Mouse (Mus musculus) embryonic facial prominence, embryonic 11.5 days (tissue): ENCODE measurements at regions not wholly inside any gene's neighbourhood (a gene's known extent, or its start where the extent isn't known, plus 50 kb on each side); places are given as distances from the start of the nearest gene placed in this dataset.

Source experiments
- ATAC-seq: fragments of 200-750 bp; cut with Nextera tagmentation; replicated peaks from 2 replicates; pipeline ENCODE4 v1.8.0; 2017; ENCODE audit warnings: low read depth; ENCODE audit not compliant: insufficient number of reproducible peaks, low FRiP score, low TSS enrichment
- DNase-seq: peaks from one replicate; pipeline ENCODE4 v3.0.0-alpha.2; 2015; ENCODE audit warnings: low spot score
- H3K27ac ChIP-seq: fragments of 300-500 bp; sonication (generic); replicated peaks from 2 replicates; pipeline ENCODE4 v1.5.1; 2014; ENCODE audit warnings: mild to moderate bottlenecking, low read depth, low read length, control low read depth
- H3K27me3 ChIP-seq: fragments of 300-500 bp; sonication (generic); 2 replicates; pipeline ENCODE4 v1.6.1; 2014; ENCODE audit warnings: mild to moderate bottlenecking, low read length, moderate library complexity, mixed read lengths; ENCODE audit not compliant: control insufficient read depth, insufficient read depth
- H3K36me3 ChIP-seq: fragments of 300-500 bp; sonication (generic); replicated peaks from 2 replicates; pipeline ENCODE4 v1.6.1; 2014; ENCODE audit warnings: low read depth, mild to moderate bottlenecking, low read length, moderate library complexity, mixed read lengths; ENCODE audit not compliant: control insufficient read depth, insufficient read depth
- H3K4me1 ChIP-seq: fragments of 300-500 bp; sonication (generic); 2 replicates; pipeline ENCODE4 v1.6.1; 2014; ENCODE audit warnings: low read length, mixed read lengths; ENCODE audit not compliant: control insufficient read depth, insufficient read depth
- H3K4me2 ChIP-seq: fragments of 300-500 bp; sonication (generic); 2 replicates; pipeline ENCODE4 v1.6.1; 2014; ENCODE audit warnings: low read depth, mild to moderate bottlenecking, control low read depth, low read length, moderate library complexity
- H3K4me3 ChIP-seq: fragments of 300-500 bp; sonication (generic); 2 replicates; pipeline ENCODE4 v1.5.1; 2014; ENCODE audit warnings: low read depth, low read length, control low read depth
- H3K9ac ChIP-seq: fragments of 300-500 bp; sonication (generic); replicated peaks from 2 replicates; pipeline ENCODE4 v1.6.1; 2014; ENCODE audit warnings: mild to moderate bottlenecking, control low read depth, low read length
- H3K9me3 ChIP-seq: fragments of 300-500 bp; sonication (generic); replicated peaks from 2 replicates; pipeline ENCODE4 v1.6.1; 2016; ENCODE audit warnings: mild to moderate bottlenecking, low read length, inconsistent platforms, mixed read lengths; ENCODE audit not compliant: control insufficient read depth
- WGBS: fragments of 180-500 bp; shearing (Covaris S2); extraction: QIAGEN DNeasy Blood & Tissue Kit; methylation state at CpG from one replicate; pipeline ENCODE4 v1.1.7; 2014; 5-methylcytosine and 5-hydroxymethylcytosine counted together

DNA sequence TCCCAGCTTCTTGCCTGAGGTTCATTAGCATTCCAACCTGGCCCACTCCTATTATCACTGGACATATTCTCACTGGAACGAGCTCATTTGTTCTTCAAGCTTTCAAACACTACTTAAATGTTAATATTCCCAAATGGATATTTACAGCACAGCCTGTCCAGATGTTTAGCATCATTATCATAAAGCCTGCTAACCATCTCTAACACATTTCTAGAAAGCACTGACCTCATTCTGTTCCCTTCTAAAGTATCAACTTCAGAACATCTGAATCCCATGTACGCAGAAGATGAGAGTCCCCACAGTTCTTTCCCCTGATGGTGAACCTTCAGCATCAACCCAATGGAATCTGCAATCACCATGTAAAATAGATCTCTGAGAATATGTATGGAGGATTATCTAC, 651.1 kb downstream of the Adgrl2 start:
- Histone ChIP-seq H3K36me3 (no peaks in the 10 kb centered on the region), H3K9ac (no peak overlapping the region), H3K4me3 (no peak overlapping the region), H3K4me1 (peaks cover 2% of the 10 kb centered on the region; the same call in 1 of the 2 replicates), H3K27me3 (no peaks in the 10 kb centered on the region), H3K4me2 (no peak overlapping the region), H3K9me3 (no peaks in the 10 kb centered on the region), H3K27ac (no peak overlapping the region)
- ATAC-seq: no peak
- no peak for DNase-seq
- WGBS: 86% methylated on average over 2 of the region's 2 CpGs

DNA sequence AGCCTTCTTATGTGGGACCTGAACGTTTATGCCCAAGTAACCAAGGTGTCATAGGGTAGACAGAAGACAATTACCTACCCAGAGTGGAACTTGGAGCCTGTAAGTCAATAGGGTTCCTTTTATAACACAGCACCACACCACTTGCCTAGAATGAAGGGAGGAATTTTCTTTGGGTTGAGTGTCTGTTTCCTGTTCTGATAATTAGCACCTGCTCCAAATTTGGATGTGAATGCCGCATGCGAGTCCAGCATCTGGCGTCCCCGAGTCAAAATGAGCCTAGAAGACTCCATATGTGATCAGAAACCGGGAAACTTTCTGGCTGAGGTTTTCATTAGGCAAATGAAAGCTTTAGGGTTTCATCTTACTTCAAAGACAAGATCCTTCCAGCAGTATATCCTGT, 653.7 kb downstream of the Adgrl2 start:
- H3K9ac ChIP-seq: no peak overlapping the region
- H3K4me2 ChIP-seq: no peak overlapping the region
- DNase-seq: peak; percentile 86
- no peaks in the 10 kb centered on the region for H3K27me3 ChIP-seq
- WGBS: 25% methylated on average over 6 of the region's 6 CpGs
- H3K4me1 ChIP-seq: no peaks in the 10 kb centered on the region
- no peaks in the 10 kb centered on the region for H3K36me3 ChIP-seq
- no peak overlapping the region for H3K4me3 ChIP-seq
- no peak overlapping the region for H3K27ac ChIP-seq
- peak; percentile 52; the same call in 1 of the 2 replicates for ATAC-seq
- H3K9me3 ChIP-seq: no peaks in the 10 kb centered on the region

DNA sequence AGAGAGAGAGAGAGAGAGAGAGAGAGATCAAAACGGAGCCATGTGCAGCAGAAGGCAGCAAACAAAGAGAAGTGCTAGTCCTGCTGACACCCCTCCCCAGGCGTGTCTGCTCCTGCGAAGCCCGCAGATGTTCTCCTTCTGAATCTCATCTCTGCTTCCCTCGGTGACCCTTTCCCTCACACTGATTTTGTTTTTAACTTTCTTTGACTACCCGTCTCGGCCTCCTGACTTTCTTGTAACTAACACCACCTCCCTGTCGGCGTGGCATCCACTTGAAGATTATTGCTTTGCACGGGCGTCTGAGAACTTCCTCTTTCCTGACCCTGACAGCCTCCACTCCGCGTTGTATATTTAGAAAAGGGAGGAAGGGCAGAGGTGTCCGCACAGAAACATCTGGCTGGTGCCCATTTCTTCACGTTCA, 654.3 kb downstream of the Adgrl2 start:
- 20% methylated on average over 15 of the region's 15 CpGs for whole genome bisulfite sequencing
- H3K9ac ChIP-seq: peak overlapping the region; percentile 23; the same call in 1 of the 2 replicates
- ATAC-seq: 0 out of 2 replicates have a peak, but pooled peaks have one; percentile 9
- H3K9me3 ChIP-seq: no peaks in the 10 kb centered on the region
- H3K27me3 ChIP-seq: no peaks in the 10 kb centered on the region
- no peaks in the 10 kb centered on the region for H3K36me3 ChIP-seq
- H3K4me3 ChIP-seq: no peak overlapping the region
- H3K27ac ChIP-seq: peak overlapping the region; percentile 48; the same call in 1 of the 2 replicates
- DNase-seq: peak; percentile 76
- no peaks in the 10 kb centered on the region for H3K4me1 ChIP-seq
- H3K4me2 ChIP-seq: no peak overlapping the region

DNA sequence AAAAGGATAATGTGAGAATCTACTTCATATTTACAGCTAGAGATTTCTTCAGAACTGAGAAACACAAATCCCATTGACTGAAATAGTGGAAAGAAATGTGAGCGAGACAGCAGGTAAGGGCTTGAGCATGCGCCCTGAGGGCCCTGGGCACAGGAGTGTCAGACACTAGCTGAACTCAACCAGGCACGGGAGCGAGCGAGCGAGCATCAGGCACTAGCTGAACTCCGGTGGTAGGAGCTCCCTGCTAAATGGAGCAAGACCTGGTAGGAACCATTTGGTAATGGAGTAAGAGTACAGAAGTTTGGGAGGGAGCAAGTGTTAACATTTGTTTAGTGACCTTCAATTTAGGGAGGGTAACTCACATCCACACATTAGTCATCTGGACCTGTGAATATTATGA, 654.7 kb downstream of the Adgrl2 start:
- Histone ChIP-seq H3K4me3 (no peak overlapping the region), H3K9ac (no peak overlapping the region), H3K9me3 (no peaks in the 10 kb centered on the region), H3K4me2 (no peak overlapping the region), H3K27me3 (no peaks in the 10 kb centered on the region), H3K4me1 (no peaks in the 10 kb centered on the region), H3K36me3 (no peaks in the 10 kb centered on the region), H3K27ac (no peak overlapping the region)
- peak; percentile 49 for DNase-seq
- ATAC-seq: no peak
- 57% methylated on average over 7 of the region's 7 CpGs for WGBS

DNA sequence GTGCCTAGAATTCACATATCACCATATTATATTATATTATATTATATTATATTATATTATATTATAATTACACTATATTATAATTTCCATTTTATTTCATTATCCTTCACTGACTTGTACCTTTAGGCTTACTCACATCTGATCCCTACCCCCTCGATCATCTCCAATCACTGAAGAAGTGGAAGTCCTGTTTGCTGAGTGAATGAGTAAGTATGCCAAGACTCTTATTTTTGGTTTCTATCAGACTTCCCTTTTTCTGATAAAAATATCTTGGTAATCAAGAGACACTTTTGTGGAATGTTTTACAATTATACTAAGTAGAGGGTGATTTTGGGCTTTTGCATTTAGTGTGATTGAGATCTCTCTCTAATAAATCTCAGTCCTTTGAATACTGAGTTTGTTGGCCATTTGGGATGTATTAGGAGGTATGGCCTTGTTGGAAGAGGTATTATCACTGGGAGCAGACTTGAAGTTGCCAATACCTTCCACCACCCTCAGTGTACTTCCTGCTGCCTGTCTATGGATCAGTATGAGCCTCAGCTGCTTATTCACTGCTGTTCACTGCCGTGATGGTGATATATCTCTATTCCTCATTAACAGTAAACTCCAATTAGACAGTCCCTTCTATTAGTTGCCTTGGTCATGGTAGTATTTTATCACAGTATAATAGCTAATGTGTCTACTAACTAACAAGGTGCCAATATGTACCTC, 665.3 kb downstream of the Adgrl2 start:
- Histone ChIP-seq H3K36me3 (no peaks in the 10 kb centered on the region), H3K9me3 (no peaks in the 10 kb centered on the region), H3K4me1 (no peaks in the 10 kb centered on the region), H3K4me3 (no peak overlapping the region), H3K4me2 (no peak overlapping the region), H3K27me3 (no peaks in the 10 kb centered on the region), H3K27ac (no peak overlapping the region), H3K9ac (no peak overlapping the region)
- 87% methylated on average over 2 of the region's 2 CpGs for WGBS
- no peak for ATAC-seq
- DNase-seq: no peak

DNA sequence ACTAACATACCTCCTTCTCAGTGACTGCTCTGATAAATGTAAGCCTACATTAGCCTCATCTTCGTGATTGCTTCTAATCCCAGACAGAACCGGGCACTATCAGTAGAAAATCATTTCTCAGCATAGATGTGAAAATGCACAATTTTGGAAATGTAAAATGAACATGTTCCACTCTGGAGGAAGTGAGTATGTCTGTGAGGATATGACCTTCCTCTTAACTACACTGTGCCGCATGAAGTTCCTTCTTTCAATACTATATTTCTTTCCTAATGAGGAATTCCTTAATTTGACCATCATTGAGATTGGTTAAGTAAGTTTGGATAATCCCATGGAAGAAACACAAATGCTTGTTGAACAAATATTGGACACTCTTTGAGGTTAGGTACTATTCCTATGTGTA, 668.5 kb downstream of the Adgrl2 start:
- H3K27me3 ChIP-seq: no peaks in the 10 kb centered on the region
- no peaks in the 10 kb centered on the region for H3K9me3 ChIP-seq
- H3K36me3 ChIP-seq: no peaks in the 10 kb centered on the region
- no peak overlapping the region for H3K9ac ChIP-seq
- DNase-seq (no peak), ATAC-seq (no peak)
- H3K4me2 ChIP-seq: no peak overlapping the region
- H3K4me3 ChIP-seq: no peak overlapping the region
- no peak overlapping the region for H3K27ac ChIP-seq
- whole genome bisulfite sequencing: 93% methylated on average over 3 of the region's 3 CpGs
- no peaks in the 10 kb centered on the region for H3K4me1 ChIP-seq

DNA sequence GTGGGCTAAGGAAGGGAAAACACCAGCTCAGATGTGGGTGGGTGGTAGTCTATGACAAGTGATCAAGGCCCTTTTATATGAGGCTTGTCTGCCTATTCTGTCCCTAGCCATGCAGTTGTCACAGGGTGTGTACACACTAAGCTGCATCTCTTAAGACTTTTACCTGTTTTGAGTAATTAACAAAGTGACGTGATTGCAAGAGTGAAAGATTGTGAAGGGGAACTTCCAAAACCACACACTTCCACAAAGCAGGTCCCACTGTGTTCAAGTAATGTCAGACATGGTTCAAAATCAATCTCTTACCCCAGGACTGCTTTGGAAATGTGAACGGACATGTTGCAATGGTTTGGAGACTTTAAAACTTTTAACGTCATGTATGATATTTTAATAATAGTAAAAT, 674.2 kb downstream of the Adgrl2 start:
- Histone ChIP-seq H3K27me3 (no peaks in the 10 kb centered on the region; the same call in 1 of the 2 replicates), H3K27ac (no peak overlapping the region), H3K4me2 (no peak overlapping the region), H3K9me3 (no peaks in the 10 kb centered on the region), H3K9ac (no peak overlapping the region), H3K4me1 (no peaks in the 10 kb centered on the region), H3K36me3 (no peaks in the 10 kb centered on the region), H3K4me3 (no peak overlapping the region)
- no peak for ATAC-seq
- no peak for DNase-seq
- WGBS: 97% methylated on average over 3 of the region's 3 CpGs

DNA sequence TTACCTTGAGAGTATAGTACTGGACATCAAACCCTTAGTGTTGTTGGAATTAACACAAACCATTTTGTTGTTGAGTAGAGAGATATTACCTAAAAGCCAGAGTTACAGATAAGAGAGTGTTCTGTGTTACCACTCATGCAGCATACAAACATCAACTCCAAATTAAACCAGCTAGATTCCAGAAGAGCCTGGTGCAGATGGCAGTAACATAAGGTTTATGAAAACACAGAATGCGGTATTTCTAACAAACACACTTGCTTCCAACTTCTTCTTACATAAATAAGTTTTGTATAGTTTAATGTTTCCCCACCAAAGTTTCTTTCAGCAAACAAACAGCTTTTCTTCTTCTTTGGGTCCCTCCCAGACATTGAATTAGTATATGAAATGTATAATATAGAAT, 675.1 kb downstream of the Adgrl2 start:
- Histone ChIP-seq H3K4me2 (no peak overlapping the region), H3K27ac (no peak overlapping the region), H3K36me3 (no peaks in the 10 kb centered on the region), H3K9me3 (no peaks in the 10 kb centered on the region), H3K4me1 (no peaks in the 10 kb centered on the region), H3K27me3 (no peaks in the 10 kb centered on the region; the same call in 1 of the 2 replicates), H3K9ac (no peak overlapping the region), H3K4me3 (no peak overlapping the region)
- no peak for DNase-seq
- ATAC-seq: no peak
- 86% methylated on average over 1 of the region's 1 CpGs for WGBS
